Mouse (Mus musculus): Measurements from ENCODE around the gene Nes. TPM values are rescaled to one million over a fixed set of nuclear protein-coding genes. Genes with fewer than 3 reads are reported as not detected.

Nes gene
- total RNA-seq, 4 experiments from 2014 or later, result 4.9 to 6.5 (median 5.5) TPM

- DNase-seq (ENCODE audit: low spot score in 2 of 2), result no peak
These were observed 20.8 kb upstream of the Nes start for GRCm38 (mm10) chr3:87949955-87950515.

GRCm38 (mm10) chr3:87951946-87952345 is 18.9 kb upstream of the Nes start:
- DNase-seq (ENCODE audit: low spot score in 2 of 2), result no peak

GRCm38 (mm10) chr3:87952440-87952839 is 18.4 kb upstream of the Nes start:
- no peak for DNase-seq (ENCODE audit: low spot score in 2 of 2)

- DNase-seq (ENCODE audit: low spot score in 2 of 2), result no peak
These were observed 12.8 kb upstream of the Nes start for GRCm38 (mm10) chr3:87958056-87958455.

- DNase-seq (ENCODE audit: low spot score in 2 of 2), result no peak
These were observed 12.4 kb upstream of the Nes start for GRCm38 (mm10) chr3:87958476-87958875.

- DNase-seq (ENCODE audit: low spot score in 2 of 2), result no peak
These were observed 11.9 kb upstream of the Nes start for GRCm38 (mm10) chr3:87958967-87959366.

- no peak for DNase-seq (ENCODE audit: low spot score in 2 of 2)
These were observed 11.5 kb upstream of the Nes start for GRCm38 (mm10) chr3:87959371-87959770.

- DNase-seq (ENCODE audit: low spot score in 2 of 2), result no peak
These were observed 10.7 kb upstream of the Nes start for GRCm38 (mm10) chr3:87960191-87960585.

- peak; percentile 67 to 73 for DNase-seq (ENCODE audit: low spot score in 2 of 2)
These were observed 10.2 kb upstream of the Nes start for GRCm38 (mm10) chr3:87960586-87961191.

- DNase-seq (ENCODE audit: low spot score in 2 of 2), result peak in 1 of 2 experiments; percentile 48
These were observed 517 bp upstream of the Nes start for GRCm38 (mm10) chr3:87970184-87970938.

- DNase-seq (ENCODE audit: low spot score in 2 of 2), result no peak
These were observed 768 bp downstream of the Nes start for GRCm38 (mm10) chr3:87971489-87972202.

GRCm38 (mm10) chr3:87972203-87972664 is 1.4 kb downstream of the Nes start:
- DNase-seq (ENCODE audit: low spot score in 2 of 2), result no peak

- DNase-seq (ENCODE audit: low spot score in 2 of 2), result no peak
These were observed 1.9 kb downstream of the Nes start for GRCm38 (mm10) chr3:87972776-87973175.

GRCm38 (mm10) chr3:87973593-87974380 is 2.9 kb downstream of the Nes start:
- no peak for DNase-seq (ENCODE audit: low spot score in 2 of 2)

- DNase-seq (ENCODE audit: low spot score in 2 of 2), result no peak
These were observed 3.6 kb downstream of the Nes start for GRCm38 (mm10) chr3:87974381-87974987.

- DNase-seq (ENCODE audit: low spot score in 2 of 2), result no peak
These were observed 8.6 kb downstream of the Nes start for GRCm38 (mm10) chr3:87979493-87979892.

GRCm38 (mm10) chr3:87980085-87980484 is 9.2 kb downstream of the Nes start:
- no peak for DNase-seq (ENCODE audit: low spot score in 2 of 2)

GRCm38 (mm10) chr3:87980728-87981127 is 9.8 kb downstream of the Nes start:
- no peak for DNase-seq (ENCODE audit: low spot score in 2 of 2)

GRCm38 (mm10) chr3:87981214-87981760 is 10.4 kb downstream of the Nes start:
- DNase-seq (ENCODE audit: low spot score in 2 of 2), result no peak
